Mouse (Mus musculus): ENCODE measurements around the gene Tpd52l1.
A peak's percentile ranks its signal among the peaks of the same experiment; 100 is the strongest.
"Not testable (repeated sequence)": the region's sequence is repeated elsewhere in the genome, so short reads cannot be mapped to it uniquely, and the experiment has no call there.

Tpd52l1 gene

DNA sequence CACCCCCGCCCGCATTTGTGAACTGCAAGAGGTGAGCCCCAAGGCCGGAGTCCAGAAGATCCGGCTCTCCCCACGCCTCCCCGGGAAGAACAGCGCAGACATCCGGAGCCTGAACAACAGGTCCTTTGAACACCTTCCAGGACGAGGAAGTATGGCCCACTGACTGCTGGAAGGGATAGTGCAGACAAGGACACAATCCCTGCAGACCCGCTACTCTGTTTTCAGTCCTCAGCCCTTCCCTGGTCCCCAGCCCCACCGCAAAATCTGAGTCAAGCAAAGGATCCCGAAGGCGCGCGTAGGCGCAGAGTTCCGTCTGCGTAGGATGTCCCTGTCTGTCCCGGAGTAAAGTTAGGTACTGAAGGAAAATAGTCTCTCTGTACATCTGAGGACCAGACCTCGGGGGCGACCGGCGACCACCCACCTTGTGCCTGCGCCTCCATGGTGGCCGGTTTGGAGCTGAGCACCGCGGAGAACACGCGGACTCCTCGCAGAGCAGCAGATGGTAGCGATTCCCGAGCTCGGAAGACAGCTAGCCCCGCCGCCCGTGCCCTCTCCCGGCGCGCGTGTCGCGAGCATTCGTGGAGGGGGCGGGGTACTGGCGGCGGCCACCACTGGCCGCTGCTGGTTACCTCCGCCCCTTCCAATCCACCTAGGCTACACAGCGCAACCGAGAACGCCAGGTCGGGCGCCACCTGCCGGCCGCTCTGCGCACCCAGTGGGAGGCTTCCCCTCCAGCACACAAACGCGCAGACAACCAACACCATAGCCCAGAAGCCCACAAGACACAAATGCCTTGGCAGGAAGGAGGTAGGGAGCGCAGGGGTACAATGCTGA, at the start of gene Tpd52l1:
Gene Tpd52l1 (minus strand): TSS at position 668 of the 834 bp plus-strand sequence.
- peak; percentile 89 for DNase-seq

DNA sequence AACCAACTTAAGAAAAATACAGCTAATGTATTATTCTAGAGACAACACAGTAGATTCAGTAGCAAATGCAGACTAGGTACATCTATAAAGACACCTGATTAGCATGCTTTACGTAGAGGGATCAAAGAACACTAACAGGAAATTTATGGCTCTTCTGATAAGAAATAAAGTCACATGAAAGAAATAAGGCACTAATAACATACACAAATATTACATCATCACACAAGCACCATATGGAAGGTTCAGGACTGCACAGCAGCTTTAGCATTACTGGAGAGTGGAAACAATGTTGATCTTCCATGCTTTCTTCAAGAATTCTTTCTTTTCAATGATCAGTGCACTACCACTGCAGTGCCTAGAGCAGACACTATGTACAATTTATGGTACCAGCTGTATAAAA, 48.5 kb upstream of the Tpd52l1 start:
- DNase-seq: no peak

DNA sequence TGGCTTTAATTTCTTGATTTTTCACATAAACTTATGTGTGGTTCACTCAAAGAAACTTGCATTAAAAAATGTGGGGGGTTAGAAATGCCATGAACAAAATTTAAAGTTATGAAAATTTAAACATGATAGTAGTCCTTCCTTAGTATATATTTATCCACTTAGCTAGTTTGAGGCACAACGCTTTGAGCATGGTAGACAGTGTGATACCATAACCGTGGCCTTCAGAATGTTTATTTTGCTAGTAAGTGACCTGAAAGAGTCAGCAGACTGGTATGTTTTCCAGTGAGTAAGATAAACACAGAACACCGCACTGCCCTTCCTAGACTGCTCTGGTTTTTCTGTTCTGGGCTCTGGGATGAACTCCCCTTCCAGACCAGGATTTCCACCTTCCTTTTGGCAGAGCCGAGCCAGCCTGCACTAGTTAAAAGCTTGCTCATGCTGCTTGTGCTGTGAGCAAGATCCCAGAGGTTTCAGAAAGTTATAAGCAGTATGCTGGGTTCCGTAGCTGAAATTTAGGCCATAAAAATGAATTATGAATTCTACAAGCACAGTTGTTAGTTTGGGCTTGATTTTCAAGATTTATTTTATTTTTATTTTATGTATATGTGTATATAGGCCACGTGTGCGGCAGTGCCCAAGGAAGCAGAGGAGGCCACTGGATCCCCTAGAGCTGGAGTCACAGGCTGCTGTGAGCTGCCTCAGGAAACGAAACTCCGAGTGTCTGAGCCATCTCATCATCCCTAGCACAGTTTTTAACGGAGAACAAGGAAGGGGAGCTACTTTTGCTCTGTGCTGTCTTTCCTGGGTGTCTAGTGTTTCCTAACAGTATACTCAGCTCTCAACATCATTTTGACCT, 21.5 kb upstream of the Tpd52l1 start:
- DNase-seq: no peak

DNA sequence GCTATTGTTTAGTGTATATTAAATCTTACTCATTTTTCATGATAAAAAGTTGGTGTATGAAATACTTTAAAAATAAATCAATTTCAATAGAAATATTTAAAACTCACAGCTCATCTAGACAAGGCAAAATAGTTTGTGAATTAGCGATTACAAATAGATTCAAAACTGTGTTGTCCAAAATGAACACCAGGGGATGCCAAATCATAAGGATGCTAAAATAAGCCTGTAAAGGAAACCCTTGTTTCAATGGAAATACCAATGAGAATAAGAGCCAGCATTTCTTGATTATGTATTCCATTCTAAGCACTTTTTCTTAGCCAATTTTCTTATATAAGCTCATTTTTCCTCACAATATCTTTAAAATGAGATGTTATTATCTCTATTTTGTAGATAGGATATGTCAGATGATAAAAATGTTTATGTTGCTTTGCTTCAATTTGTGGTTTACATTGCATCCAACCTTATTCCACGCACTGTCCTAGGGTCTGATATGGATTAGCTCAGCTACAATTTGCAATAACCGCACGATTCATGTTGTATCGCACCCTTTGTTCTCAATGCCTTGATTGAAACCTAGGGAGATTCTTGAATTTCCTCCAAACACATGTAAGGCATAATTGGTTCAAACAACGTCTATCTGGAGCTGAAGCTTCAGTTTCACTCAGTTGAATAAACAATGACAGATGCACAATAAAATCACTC, 20.2 kb upstream of the Tpd52l1 start:
- DNase-seq: peak; percentile 34

DNA sequence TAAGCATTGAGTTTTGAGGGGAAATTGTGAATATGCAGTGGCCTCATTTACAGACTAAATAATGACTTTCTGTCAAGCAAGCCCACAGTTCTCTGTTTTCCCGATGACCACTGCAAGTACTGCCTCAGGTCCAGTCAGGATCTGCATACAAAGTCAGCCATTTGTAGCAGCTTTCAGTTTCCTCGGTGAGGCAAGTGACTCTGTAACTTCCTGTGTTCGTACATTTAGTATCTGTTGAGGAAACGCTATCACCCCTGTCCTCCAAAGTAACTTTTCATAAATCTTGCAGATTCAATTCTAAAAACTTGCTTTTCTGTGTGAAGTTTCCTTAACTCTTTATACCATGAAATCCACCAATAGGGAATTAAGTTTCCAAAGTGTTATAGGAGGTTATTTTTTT, 19.7 kb upstream of the Tpd52l1 start:
- DNase-seq: no peak

DNA sequence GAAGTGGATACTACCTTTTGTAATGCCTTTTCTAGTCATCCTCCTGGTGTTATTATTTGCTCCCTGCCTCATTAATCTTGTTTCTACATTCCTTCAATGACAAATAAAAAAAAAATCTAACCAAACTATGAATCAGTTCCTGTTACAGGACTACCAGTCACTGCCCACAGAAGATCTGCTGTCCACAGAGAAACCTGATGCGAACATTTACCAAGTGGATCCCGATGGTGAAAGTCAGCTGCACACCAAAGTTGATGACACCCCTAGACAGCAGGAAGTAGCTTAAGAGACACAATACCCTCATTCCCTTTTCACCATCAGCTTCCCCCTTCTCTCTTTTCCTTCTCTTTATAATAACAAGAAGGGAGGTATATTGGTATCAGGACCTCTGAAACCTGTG, 17.3 kb upstream of the Tpd52l1 start:
- no peak for DNase-seq

DNA sequence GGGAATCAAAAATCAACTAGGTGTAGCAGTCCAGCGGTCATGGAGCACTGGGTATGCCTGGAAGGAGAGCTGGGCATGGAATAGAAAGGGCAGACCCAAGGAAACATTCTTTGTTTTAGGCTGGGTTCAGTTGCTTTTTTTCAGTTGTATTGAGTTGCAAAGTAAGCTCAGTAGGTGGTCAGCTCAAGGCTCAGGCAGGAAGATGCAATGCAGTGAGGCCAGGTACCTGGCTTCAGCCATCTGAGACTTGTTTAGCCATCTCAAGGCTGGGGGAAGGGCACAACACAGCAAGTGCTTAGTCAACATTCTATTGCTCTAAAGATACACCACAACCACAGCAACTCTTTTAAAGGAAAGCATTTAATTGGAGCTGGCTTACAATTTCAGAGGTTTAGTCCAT, 11.0 kb upstream of the Tpd52l1 start:
- DNase-seq: no peak

DNA sequence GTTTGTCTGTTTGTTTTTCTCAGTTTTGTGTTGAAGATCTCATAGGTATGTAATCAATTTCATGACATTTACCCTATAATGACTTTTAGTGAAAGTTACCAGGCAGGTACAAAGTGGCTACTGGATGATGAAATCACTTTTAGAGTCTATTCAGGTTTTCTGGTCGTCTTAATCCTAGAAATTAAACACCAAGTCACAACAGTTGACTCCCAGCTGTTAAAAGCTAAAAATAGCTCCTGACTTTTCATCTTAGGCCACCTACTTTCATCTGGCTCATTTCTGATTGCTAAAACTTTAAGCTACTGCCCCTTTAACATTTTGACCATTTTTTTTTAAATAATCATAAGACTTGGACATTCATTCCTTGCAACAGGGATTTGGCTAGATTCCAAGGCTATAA, 1.3 kb upstream of the Tpd52l1 start:
- DNase-seq: no peak

DNA sequence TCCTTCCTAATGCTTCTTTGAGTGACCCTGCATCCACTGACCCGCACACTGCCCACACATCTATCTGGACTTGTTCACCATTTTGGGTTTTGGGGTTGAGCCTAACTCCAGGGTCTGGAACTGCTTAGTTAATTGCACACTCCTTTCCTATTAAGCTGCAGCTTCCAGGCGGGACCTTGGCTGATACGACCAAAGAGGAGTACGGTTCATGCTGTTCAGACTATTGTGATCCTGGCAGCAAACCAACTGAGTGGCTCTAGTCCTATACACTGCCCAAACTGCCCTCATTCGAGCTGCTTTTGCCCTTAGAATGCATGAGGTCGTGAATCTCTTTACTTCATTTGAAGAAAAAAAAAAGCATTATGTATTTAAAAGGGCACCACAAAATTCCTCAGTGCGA, 1.6 kb downstream of the Tpd52l1 start:
- DNase-seq: peak; percentile 6

DNA sequence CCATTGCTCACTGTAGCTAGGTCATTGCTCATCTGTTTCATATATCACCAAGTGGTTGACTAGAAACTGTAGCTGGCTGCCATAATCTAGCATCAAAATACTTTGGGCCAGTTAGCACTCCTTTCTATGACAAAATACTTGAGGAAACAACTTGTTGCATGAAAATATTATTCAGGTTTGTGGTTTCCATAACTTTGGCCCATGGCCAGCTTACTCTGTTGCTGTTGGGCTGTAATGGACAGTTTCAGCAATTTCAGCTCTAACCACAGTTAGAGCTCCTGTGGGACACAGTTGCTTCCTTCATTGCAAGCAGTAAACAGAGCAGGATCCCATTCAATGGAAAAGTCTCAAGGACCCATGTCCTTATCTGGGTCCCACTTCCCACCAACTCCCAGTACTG, 4.3 kb downstream of the Tpd52l1 start:
- no peak for DNase-seq

DNA sequence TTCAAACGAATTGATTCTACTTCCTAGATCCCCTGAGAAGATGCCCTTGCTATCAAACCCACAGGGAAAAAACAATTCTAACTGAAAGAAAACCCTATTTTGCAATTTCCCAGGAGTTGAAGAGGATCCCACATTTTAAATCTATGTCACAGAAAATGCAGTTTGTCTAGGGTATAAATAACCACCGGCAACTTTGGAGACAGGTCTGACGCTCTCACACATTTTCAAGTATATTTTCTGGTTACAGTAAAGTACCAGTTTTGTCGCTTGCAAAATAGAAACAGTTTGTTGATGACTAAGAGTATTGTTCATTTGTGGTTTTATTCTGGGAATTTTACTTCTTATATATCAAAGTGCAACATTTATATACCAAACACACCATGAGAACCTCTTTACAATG, 9.7 kb downstream of the Tpd52l1 start:
- DNase-seq: no peak

DNA sequence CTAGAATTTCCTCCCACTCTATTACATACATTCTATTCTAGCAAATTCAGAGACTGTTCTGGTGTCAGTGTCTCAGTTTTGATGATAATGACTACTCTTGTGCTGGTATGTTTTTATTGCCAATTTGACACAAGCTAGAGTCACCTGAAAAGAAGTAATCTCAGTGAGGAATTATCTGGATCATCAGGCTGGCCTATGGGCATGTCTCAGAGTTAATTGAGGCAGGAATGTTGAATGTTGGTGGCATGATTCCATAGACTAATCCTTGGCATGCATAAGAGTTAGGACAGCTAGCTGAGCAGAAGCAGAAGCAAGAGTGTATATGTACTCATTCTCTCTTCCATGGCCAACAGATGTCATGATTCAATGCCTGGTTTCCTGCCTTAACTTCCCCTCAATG, 27.8 kb downstream of the Tpd52l1 start:
- DNase-seq: no peak

DNA sequence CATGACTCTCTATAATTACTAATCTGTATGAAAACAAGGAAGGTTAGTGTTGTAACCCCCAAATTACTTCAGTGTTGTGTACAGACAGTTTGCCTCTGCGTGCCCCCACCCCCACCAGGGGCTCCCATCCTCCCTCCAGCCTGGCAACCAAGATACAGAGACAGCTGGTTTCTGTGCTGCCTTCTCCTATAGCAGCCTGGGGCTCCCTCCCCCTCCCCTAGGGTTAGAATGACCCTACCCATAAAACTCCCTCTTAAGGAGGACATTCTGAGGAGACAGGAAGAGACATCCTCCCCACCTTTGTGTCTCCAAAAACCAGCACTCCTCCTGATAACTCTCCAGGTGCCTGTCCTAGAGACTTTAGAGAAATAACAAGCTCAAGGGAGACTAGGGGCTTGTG, 52.8 kb downstream of the Tpd52l1 start:
- DNase-seq: no peak

DNA sequence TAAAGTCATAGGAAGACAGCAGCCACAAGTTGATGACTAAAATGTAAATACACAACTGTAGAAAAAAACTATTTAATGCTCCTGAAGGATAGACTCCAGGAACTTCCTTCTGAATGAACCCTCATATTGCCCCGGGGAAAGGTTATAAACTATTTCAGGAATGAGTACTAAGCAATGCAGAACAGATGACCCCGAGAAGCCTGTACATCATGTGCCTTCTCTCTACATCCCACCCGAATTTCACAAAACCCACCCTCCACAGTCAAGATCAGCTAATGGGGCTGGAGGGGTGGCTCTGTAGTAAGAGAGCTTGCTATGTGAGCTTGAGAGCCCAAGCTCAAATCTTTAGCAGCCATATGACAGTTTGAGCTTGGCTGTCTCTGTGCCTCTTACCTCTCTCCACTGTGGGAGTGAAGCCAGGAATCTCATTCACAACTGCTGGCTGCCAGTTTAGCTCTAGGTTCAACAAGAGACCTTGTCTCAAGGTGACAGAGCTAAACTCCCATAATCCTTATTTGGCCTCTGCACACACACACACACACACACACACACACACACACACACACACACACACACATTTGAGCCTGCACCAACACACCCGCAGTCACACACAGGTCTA, 54.9 kb downstream of the Tpd52l1 start:
- peak; percentile 41 for DNase-seq

DNA sequence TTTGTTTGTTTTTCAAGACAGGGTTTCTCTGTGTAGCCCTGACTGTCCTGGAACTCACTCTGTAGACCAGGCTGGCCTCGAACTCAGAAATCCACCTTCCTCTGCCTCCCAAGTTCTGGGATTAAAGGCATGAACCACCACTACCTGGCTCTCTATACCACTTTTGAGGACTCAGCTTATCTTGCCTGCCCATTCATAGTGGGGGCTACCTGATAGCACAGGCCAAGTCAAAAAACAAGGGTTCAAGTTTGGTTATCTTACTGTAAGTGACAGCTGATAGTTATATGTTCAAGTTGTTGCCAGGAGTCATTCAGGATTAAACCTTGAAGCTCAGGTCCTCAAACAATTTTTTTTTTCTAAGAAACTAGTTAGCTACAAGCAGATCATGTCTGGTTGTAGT, 57.2 kb downstream of the Tpd52l1 start:
- not testable (repeated sequence) for DNase-seq

DNA sequence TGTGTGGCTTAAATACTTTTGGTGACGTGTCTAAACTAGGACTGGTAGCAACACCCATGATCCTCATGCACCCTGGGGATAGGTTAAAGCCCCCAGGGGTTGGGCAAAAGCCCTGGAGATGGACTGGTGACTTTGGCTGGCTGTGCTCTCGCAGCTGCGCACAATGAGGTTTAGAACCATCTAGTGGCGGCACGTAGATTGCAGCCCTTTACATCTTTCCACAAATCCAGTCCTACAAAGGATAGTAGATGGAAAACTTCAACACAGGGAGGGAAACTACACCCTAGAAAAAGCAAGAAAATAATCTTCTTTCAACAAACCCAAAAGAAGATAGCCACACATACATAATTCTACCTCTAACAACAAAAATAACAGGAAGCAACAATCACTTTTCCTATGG, 75.6 kb downstream of the Tpd52l1 start:
- DNase-seq: peak; percentile 22

DNA sequence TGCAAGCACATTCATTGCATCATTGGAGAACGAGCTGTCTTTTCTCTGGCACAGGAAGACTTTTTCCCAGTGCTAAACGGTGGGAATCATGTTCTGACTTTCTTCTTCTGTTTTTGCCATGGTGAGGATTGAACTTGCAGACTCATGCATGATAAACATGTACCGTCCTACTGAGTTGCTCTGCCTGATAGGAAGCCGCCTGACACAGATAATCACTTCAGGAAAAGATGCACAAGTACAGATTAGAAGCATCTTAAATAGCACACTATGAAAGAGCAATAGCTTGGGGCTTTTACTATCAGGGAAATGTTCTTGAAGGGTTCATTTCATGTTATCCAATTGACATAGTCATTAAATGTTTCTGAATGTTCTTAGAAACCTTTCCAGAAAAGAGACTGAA, 86.0 kb downstream of the Tpd52l1 start:
- no peak for DNase-seq

DNA sequence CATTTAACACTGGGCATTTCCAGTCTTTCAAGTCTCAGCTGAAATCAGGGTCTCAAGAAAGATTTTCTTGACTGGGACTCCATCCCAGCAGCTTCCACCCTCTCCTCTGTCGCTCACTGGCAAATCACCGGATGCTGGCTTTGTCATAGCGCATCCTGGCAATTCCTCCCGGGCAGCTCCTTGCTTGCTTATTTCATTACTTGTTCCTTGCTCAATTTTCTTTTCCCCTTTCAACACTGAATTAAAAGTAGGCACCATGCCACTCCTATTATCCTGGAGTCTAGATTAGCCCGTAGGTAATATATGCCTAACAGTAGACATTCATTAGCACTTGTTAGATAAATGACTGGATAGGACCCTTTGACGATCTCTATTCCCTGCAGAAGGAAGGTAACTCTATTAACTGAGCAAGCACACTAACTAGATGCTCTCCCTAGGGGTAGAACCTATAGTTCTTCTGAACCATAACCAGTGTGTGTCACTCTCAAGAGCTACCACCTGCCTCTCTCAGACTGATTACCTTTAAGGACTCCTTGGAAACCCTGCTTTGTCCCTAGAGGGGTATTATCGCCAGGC, 90.8 kb downstream of the Tpd52l1 start:
- DNase-seq: no peak

DNA sequence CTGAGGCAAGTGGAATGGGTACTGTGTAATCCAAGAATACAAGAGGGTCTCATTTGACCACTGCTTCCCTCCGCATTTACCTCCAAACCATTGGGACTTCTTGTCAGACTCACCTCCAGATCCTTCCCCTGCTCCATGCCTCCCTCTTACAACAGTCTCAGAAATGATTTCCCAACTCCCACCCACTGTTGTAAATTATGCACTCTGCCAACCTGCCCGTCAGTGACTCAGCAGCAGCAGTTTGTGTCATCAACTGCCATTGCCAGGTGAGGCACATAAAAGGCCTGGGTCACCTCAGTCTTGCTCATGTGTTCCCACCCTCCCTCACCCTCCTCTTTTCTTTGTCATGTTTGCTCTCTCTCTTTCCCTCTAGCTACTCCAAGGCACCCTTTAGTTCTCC, 91.6 kb downstream of the Tpd52l1 start:
- no peak for DNase-seq

DNA sequence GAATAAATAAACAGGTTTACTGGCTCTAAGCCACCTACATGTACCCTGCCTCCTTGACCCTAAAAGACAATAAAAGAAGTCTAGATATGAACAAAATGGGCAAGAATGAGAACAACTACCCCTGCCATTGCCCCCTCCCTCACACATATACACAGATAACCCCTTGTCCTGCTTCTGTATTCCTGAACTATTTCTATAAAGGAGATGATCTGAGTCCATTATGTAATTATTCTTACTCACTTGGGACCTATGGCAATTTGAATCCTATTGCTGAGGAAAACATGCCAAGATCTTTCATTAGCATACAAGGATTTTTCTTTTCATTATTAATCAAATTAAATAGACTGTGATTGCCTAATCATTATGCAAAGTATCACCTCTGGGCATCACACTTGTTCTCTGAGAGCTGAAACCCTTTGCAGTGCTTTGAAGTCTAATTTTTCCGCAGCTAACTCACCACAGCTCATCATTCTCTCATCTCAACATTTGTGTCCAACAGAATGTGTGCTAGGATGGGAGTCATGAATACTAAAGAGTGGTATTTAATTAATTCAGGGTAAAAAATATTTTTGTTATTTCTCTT, 92.8 kb downstream of the Tpd52l1 start:
- DNase-seq: no peak

DNA sequence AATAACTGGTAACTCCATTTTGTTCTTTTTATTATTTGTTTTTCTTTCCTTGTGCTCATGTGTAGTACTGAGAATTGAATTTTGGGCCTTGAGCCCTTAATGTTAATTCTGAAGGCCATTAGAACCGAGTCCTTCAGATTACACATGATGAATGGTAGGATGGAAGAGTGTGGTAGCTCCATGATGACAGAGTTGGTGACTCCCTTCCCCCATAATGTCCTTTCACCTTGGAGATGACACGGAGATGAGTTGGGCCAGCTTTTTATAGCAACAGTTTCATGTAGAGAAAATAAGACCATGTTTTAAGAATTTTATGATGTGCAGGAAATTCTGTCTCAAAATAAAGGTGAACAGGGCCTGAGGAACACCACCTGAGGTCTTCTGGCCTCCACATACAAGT, 94.7 kb downstream of the Tpd52l1 start:
- DNase-seq: no peak

DNA sequence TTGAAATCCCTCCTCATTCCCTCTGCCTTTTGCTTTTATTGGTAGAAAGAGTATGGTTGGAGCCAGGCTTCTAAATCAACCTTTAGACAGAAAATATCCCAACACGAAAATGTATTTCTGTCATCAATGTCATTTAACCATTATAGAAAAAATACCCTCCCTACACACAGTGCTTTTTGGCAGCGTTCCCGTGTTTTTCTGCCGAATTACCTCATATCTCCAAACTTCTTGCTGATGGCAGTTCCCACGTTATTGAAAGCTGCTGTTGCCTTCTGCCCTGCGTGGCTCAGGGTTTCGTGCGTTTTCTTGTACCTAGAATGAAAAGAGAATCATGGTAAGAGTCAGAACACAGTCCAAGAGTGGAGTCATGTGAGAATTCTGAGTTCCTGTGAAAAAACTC, 99.4 kb downstream of the Tpd52l1 start:
- no peak for DNase-seq

Measured in kidney, adult 9 months (tissue).